Mouse (Mus musculus): ENCODE data around the gene Rapgef6. TPM values are rescaled to one million over a fixed set of nuclear protein-coding genes. Genes with fewer than 3 reads are reported as not detected.

The Rapgef6 gene
- polyA plus RNA-seq, 1 experiment from 2014 or later: 20.3 TPM

GRCm38 (mm10) chr11:54673575-54674298 lies 151.1 kb downstream of the Rapgef6 start:
- H3K9ac ChIP-seq (ENCODE audit: low read depth, low read length): no peak overlapping the region
- no peak for TF ChIP-seq CTCF (IDR thresholded peaks at IDR 0.05; ENCODE audit: low read depth)
- 57% methylated on average over 8 of the region's 8 CpGs for WGBS
- no peaks in the 10 kb centered on the region for H3K9me3 ChIP-seq (replicated peaks; ENCODE audit: low read length)
- H3K36me3 ChIP-seq (ENCODE audit: insufficient read depth, low read length): 0 out of 2 replicates have a peak, but pooled peaks cover 5% of the 10 kb centered on the region
- ATAC-seq (replicated peaks; ENCODE audit: low FRiP score, low read depth) (no peak), DNase-seq (ENCODE audit: low spot score) (no peak)
- no peak overlapping the region for H3K4me2 ChIP-seq (ENCODE audit: low read length)
- no peak overlapping the region for H3K27ac ChIP-seq
- H3K27me3 ChIP-seq (ENCODE audit: insufficient read depth, low read length): no peaks in the 10 kb centered on the region
- no peak overlapping the region for H3K4me3 ChIP-seq (replicated peaks; ENCODE audit: low read depth, low read length)
- no peaks in the 10 kb centered on the region for H3K4me1 ChIP-seq (replicated peaks; ENCODE audit: insufficient read depth, low read length)

DNA sequence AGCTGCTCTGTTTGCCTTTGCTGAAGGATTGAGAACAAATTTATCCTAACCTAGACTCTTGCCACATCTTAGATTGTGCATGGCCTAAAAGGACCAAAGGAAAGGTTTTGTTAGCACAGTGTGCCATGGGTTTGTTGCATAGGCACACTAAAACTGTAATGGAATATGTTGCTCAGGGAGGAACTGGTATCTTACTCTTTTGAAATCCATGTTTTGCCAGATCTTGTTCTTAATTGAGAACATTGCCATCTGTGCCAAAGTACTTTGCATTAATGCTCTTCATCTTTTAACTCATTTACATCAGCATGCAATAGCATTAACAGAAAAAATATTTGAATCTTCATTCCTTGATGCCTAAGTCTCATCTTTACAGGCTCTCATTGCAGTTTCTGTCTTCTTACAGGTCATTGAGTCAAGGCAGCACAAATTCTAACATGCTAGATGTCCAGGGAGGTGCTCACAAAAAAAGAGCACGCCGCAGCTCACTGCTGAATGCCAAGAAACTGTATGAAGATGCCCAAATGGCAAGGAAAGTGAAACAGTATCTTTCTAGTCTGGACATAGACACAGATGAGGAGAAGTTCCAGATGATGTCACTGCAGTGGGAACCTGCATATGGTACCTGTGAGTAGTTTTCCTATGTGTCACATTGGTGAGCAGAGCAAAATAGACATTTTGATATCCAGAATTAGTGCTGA lies 153.3 kb downstream of the Rapgef6 start:
- Histone ChIP-seq H3K27ac (no peak overlapping the region), H3K4me2 (ENCODE audit: low read length) (no peak overlapping the region), H3K4me3 (replicated peaks; ENCODE audit: low read depth, low read length) (no peak overlapping the region), H3K27me3 (ENCODE audit: insufficient read depth, low read length) (no peaks in the 10 kb centered on the region), H3K36me3 (ENCODE audit: insufficient read depth, low read length) (peaks cover 13% of the 10 kb centered on the region), H3K9ac (ENCODE audit: low read depth, low read length) (no peak overlapping the region), H3K4me1 (replicated peaks; ENCODE audit: insufficient read depth, low read length) (no peaks in the 10 kb centered on the region), H3K9me3 (replicated peaks; ENCODE audit: low read length) (no peaks in the 10 kb centered on the region)
- no peak for ATAC-seq (replicated peaks; ENCODE audit: low FRiP score, low read depth)
- WGBS: 96% methylated on average over 2 of the region's 2 CpGs
- TF ChIP-seq CTCF (IDR thresholded peaks at IDR 0.05; ENCODE audit: low read depth): no peak
- DNase-seq (ENCODE audit: low spot score): no peak

GRCm38 (mm10) chr11:54679141-54679540 lies 156.5 kb downstream of the Rapgef6 start:
- Histone ChIP-seq H3K4me1 (replicated peaks; ENCODE audit: insufficient read depth, low read length) (no peaks in the 10 kb centered on the region), H3K27ac (no peak overlapping the region), H3K4me2 (ENCODE audit: low read length) (no peak overlapping the region), H3K9ac (ENCODE audit: low read depth, low read length) (no peak overlapping the region), H3K36me3 (ENCODE audit: insufficient read depth, low read length) (peaks cover 17% of the 10 kb centered on the region), H3K4me3 (replicated peaks; ENCODE audit: low read depth, low read length) (no peak overlapping the region), H3K9me3 (replicated peaks; ENCODE audit: low read length) (no peaks in the 10 kb centered on the region), H3K27me3 (ENCODE audit: insufficient read depth, low read length) (no peaks in the 10 kb centered on the region)
- TF ChIP-seq CTCF (IDR thresholded peaks at IDR 0.05; ENCODE audit: low read depth): no peak
- 89% methylated on average over 2 of the region's 2 CpGs for WGBS
- ATAC-seq (replicated peaks; ENCODE audit: low FRiP score, low read depth): no peak
- DNase-seq (ENCODE audit: low spot score): no peak

GRCm38 (mm10) chr11:54684831-54685230 lies 162.2 kb downstream of the Rapgef6 start:
- no peak overlapping the region for H3K27ac ChIP-seq
- H3K9me3 ChIP-seq (replicated peaks; ENCODE audit: low read length): no peaks in the 10 kb centered on the region
- ATAC-seq (replicated peaks; ENCODE audit: low FRiP score, low read depth) (no peak), DNase-seq (ENCODE audit: low spot score) (no peak)
- no peaks in the 10 kb centered on the region for H3K27me3 ChIP-seq (ENCODE audit: insufficient read depth, low read length)
- no peaks in the 10 kb centered on the region for H3K4me1 ChIP-seq (replicated peaks; ENCODE audit: insufficient read depth, low read length)
- TF ChIP-seq CTCF (IDR thresholded peaks at IDR 0.05; ENCODE audit: low read depth): no peak
- H3K9ac ChIP-seq (ENCODE audit: low read depth, low read length): no peak overlapping the region
- peaks cover 26% of the 10 kb centered on the region for H3K36me3 ChIP-seq (ENCODE audit: insufficient read depth, low read length)
- 84% methylated on average over 2 of the region's 2 CpGs for WGBS
- no peak overlapping the region for H3K4me2 ChIP-seq (ENCODE audit: low read length)
- H3K4me3 ChIP-seq (replicated peaks; ENCODE audit: low read depth, low read length): no peak overlapping the region

- no peak for DNase-seq (ENCODE audit: low spot score)
- no peak for TF ChIP-seq CTCF (IDR thresholded peaks at IDR 0.05; ENCODE audit: low read depth)
- H3K27me3 ChIP-seq (ENCODE audit: insufficient read depth, low read length): no peaks in the 10 kb centered on the region
- H3K36me3 ChIP-seq (ENCODE audit: insufficient read depth, low read length): peaks cover 38% of the 10 kb centered on the region
- no peak overlapping the region for H3K27ac ChIP-seq
- H3K4me2 ChIP-seq (ENCODE audit: low read length): no peak overlapping the region
- 88% methylated on average over 4 of the region's 4 CpGs for WGBS
- H3K9ac ChIP-seq (ENCODE audit: low read depth, low read length): no peak overlapping the region
- no peaks in the 10 kb centered on the region for H3K9me3 ChIP-seq (replicated peaks; ENCODE audit: low read length)
- no peaks in the 10 kb centered on the region for H3K4me1 ChIP-seq (replicated peaks; ENCODE audit: insufficient read depth, low read length)
- ATAC-seq (replicated peaks; ENCODE audit: low FRiP score, low read depth): no peak
- no peak overlapping the region for H3K4me3 ChIP-seq (replicated peaks; ENCODE audit: low read depth, low read length)
Observed at GRCm38 (mm10) chr11:54690171-54690570, 167.5 kb downstream of the Rapgef6 start.

GRCm38 (mm10) chr11:54691179-54691578 lies 168.5 kb downstream of the Rapgef6 start:
- H3K36me3 ChIP-seq (ENCODE audit: insufficient read depth, low read length): peaks cover 34% of the 10 kb centered on the region

More at GRCm38 (mm10) chr11:54691179-54691578, 168.5 kb downstream of the Rapgef6 start:
- H3K4me1 ChIP-seq (replicated peaks; ENCODE audit: insufficient read depth, low read length): no peaks in the 10 kb centered on the region
- DNase-seq (ENCODE audit: low spot score): peak; percentile 22
- 77% methylated on average over 4 of the region's 4 CpGs for WGBS
- H3K4me2 ChIP-seq (ENCODE audit: low read length): no peak overlapping the region
- H3K9ac ChIP-seq (ENCODE audit: low read depth, low read length): no peak overlapping the region
- H3K4me3 ChIP-seq (replicated peaks; ENCODE audit: low read depth, low read length): no peak overlapping the region
- H3K27ac ChIP-seq: no peak overlapping the region
- H3K27me3 ChIP-seq (ENCODE audit: insufficient read depth, low read length): no peaks in the 10 kb centered on the region
- no peak for TF ChIP-seq CTCF (IDR thresholded peaks at IDR 0.05; ENCODE audit: low read depth)
- no peaks in the 10 kb centered on the region for H3K9me3 ChIP-seq (replicated peaks; ENCODE audit: low read length)
- ATAC-seq (replicated peaks; ENCODE audit: low FRiP score, low read depth): no peak

Measured in kidney, postnatal 0 days (tissue).